Mouse (Mus musculus) heart, adult 8-10 months (tissue): ENCODE results near the gene Tpra1. TPM values are rescaled to one million over a fixed set of nuclear protein-coding genes. Genes with fewer than 3 reads are reported as not detected.

Experiments used
- DNase-seq: peaks from one replicate; pipeline ENCODE4 v3.0.0; 2022; ENCODE audit warnings: low spot score
- total RNA-seq, 4 experiments: library from RNA; stranded (reverse); gene quantifications; 2 replicates each; pipeline ENCODE4 v1.2.4; 2022

Tpra1 gene
- 10 to 100 TPM; 29.0 to 36.3 (median 32.2) TPM for total RNA-seq

DNA sequence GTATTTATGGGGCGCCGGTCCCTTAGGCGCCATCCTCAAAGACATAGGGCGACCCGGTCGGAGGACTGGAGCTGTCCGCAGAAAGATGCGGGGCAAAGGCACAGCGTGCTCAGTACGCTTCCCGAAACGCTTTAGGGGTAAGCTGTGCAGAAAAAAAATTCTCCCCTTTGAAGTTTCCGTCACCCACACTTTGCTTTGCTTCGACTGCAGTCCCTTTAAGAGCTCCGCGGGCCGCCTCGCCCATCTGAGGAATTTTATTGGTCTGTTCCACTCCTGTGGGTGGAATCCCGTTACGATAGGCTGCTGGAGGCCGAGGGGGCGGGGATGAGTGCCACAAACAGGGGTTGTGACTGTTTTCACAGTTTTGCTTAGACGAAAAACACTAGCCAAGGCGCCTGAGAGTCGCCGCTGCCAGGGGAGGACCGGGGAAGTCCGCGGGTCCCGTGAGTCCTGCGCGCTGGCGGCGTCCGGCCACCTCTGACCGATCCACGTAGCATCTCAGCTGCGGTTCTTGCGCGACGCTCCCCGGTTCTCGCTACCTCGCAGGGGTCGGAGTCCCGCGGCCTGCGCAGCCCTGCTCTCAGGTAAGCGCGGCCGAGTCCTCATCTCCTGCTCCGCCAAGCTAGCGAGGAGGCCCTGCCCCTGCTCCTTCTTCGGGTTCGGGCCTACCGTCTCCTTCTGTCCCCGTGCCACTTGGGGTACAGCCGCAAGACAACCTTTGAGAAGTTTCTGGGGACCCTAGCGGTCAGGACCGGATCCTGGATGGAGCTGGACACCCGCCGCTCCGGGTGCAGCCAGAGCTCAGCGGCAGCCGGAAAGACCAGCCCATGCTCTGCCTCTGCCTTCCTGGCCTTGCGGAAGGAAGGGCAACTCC, at the start of gene Tpra1:
Tpra1 (plus strand) TSS at position 305 of the 874 bp plus-strand sequence.
- DNase-seq, result peak; percentile 96

DNA sequence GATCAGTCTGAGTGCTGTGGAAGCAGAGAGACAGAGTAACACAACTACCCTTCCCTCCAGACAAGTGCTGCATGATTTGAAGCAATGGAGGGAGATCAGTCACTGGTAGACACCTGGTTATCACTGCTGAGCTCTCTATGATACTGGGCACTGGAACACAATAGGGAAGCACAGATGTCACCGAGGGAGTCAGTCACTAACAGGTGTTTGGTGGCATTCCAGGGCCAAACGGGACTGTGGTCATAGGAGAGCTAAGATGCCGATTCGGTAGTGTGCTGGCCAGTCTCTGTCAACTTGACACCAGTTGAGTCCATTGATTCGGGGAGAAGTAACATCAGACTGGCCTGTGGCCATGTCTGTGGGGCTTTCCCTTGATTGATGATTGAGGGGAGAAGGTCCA, 47.5 kb upstream of the Tpra1 start:
- DNase-seq, result no peak

DNA sequence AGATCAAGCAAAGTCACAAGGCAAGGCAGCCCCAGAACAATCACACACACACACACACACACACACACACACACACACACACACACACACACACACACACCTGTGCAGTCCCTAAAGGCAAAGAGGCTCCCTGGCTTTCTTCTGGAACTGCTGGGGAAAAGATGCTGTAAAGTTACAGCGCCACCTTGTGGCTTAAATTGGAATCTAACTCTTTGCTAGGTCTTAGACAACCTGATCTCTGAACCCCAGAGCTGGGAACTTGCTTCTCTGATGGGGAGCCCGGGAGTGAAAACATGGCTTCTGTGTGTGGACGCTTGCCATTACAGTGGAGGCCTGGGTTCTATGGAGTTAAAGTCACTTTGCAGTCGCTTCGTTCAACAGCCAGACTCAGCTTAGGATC, 46.4 kb upstream of the Tpra1 start:
- DNase-seq, result peak; percentile 68

DNA sequence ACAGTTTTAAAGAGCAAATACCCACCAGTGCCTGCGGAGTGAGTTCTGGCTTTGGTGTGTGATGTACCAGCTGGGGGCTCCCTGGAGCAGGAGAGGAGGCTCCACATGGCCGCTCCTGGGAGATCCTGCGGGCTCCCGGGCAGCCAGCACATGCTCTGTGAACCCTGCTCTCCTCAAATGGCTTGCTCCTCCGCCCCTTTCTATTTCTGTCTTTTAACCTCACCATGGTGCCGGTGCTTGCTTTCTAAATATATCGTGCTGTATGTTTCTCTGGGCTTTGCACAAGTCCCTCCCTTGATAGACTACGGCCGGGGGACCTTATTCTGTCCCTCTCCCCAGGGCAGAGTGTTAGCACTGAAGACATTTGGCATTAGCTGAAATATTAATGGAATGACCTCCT, 44.8 kb upstream of the Tpra1 start:
- DNase-seq, result peak; percentile 50

DNA sequence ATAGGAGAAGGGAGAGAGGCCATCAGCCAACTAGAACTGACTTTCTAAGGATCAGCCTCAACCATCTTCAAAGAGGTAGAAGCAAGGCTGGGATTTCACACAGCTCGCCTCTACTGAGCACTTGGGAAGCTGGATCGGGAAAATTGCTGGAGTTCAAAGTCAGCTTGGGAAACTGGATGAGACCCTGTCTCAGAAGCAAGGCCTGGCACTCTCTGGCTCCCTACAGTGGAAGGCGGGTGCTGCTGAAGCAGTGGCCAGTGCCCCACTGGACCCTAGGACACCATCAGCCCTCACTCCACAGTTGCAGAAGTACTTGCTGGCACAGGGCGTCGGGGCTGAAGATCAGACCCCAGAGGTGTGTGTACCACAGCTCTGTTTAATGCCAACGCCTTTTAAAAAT, 44.2 kb upstream of the Tpra1 start:
- DNase-seq, result no peak

DNA sequence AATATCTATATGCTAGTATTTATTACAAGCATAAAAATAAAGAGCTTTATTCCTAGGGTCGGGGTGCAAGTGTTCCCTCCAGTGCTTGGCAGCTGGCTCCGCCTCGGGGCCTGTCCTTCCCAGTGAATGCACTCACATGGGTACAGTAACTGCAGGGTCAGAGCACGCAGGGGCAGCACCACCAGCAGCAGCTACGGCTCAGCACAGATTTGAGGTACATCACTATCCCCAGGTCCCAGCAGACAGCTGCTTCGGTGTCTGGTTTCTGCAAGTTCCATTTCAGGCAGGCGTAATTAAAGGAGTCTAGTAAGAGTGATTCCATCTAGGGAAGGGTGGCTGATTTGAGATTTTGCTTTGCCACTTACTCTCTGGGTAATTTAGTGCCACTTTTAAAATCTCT, 43.7 kb upstream of the Tpra1 start:
- no peak for DNase-seq

DNA sequence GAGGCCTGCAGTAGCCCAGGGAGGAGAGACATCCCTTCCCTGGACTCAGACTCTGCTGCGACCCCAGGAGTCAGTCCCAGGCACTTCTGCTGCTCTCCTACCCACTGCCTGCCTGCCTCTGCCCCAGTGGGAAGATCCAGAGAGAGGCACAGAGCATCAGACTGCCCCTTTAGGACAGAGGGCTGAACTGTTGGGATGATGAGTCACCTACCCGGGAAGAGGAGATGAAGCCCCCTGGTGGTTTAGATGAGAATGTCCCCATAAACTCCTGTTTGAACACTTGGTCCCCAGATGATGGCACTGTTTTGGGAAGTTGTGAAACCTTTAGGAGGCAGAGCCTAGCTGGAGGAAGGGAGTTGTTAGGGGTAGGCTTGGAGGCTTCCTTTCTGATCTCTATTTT, 41.1 kb upstream of the Tpra1 start:
- no peak for DNase-seq

DNA sequence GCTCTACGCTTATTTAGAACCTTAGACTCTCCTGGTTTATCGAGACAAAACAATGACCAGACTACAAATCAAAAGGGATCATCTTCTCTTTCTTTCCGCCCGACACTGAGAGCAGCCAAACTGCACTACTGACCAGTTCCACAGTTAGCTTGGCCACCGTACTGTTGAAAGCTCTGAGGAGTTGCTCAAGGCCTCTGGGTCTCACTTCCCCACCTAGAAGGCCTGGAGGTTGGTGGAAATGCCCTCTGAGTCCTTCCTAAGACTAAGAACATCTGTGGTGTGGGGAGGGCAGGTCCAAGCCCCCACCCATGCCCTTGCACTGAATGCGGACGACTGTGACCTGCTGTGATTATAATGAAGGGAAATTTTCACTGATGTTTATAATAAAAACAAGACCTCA, 36.3 kb upstream of the Tpra1 start:
- no peak for DNase-seq

DNA sequence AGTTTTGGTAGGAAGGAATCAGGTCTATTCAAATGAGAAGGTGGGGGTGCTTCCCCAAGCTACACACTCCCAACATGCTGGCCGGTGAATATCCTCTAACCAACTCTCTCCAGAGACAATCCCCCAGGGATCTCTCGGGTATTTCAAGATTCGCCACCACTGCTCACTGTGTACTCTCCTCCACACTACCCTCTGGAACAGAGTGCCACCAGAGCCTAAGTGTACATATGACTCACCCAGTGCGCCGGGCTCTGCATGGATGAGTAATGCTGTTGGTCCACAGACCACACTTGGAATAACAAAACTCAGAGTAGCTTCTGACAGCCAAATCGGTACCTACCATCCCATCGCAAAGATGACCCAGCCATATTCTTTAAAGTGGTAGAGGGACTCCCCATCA, 32.6 kb upstream of the Tpra1 start:
- DNase-seq, result no peak

DNA sequence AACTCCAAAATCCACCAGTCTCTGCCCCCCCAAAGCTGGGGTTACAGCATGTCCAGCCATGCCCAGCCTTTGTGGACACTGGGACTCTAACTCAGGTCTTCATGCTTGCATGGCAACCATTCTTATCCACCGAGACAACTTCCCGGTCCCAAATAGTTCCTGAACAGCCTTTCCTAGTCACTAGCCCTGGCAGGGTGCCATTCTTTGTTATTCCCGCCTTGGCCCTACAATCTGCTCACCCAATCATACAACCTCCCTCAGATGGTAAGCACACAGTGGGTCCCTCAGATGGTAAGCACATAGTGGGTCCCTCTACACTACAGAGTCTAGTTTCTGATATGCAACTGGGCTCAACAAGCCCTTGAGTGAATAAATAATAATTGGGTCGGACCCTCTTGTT, 31.5 kb upstream of the Tpra1 start:
- no peak for DNase-seq

DNA sequence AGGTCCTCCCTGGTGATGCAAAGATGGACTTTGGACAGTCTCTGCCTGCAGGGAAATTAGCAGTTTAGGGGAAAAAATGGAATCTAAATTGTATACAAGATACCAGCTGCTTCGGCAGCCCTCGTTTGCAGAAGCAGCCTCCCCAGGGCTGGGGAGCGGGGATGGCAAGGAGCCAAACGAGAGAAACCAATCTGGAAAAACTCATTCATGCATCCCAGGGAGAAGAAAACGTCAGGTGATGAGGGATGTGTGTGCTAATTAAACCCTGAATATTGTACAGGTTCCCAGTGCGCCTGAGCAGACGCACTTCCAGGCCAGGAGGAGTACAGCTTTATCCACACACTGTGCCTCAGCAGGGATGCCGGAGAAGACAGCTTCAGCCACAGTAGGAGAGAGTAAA, 30.5 kb upstream of the Tpra1 start:
- DNase-seq, result no peak

DNA sequence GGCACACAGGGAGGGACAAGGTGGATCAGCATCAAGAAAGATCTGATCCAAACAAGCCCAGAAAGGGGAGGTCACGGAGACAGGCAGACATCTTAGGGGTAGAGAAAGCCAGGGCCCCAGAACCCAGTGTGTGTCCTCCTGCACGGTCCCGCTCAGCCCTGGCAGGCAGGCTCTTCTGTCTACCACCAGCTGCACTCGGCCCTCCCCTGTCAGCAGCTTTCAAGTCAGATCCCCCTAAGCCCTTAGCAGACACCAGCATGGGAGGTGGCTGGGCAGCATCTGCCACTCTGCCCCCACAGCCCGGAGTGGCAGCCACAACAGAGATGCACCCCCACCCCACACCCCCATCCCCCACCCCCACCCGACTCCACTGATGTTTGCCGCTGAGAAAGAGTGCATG, 29.2 kb upstream of the Tpra1 start:
- DNase-seq, result no peak

DNA sequence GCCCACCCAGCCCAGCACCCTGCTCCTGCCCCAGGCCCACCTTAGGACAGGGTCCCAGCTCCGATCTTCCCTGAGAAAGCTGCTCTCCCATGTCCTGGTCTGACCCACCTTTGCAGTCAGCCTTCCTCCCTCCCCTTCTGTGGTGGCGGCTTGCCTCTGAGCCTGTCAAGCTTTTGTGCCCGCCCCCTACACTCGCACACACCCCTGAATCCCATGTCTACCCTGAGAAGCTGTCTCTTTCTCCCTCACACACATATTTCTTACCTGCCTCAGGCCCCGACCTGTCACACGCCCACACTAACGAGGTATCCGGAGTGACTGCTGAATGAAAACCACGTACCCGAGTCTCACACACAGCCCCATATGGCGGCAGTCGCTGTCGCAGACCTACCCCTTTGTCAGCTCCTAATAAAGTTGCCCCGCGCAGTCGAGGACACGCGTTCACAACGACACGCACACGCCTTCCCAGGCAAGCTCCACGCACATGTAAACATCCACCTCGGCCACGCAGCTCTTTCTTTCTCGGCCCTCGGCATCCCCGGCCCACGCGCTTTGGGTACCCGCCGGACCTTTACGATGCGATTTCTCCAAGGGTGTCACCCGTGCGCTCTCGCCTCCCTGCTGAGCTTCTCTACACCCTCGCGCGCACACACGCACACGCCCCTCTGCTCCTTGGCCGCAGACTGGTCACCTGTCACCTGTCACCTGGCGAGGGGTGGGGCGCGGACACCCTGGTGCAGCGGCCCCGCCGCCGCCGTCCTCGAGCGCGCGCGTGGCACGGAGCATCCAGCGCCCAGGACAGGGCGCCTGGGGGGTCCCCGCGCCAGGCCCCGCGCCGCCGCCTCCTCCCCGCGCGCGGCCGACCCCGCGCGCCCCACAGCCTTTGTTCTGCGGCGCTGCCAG, 27.8 kb upstream of the Tpra1 start:
- no peak for DNase-seq

DNA sequence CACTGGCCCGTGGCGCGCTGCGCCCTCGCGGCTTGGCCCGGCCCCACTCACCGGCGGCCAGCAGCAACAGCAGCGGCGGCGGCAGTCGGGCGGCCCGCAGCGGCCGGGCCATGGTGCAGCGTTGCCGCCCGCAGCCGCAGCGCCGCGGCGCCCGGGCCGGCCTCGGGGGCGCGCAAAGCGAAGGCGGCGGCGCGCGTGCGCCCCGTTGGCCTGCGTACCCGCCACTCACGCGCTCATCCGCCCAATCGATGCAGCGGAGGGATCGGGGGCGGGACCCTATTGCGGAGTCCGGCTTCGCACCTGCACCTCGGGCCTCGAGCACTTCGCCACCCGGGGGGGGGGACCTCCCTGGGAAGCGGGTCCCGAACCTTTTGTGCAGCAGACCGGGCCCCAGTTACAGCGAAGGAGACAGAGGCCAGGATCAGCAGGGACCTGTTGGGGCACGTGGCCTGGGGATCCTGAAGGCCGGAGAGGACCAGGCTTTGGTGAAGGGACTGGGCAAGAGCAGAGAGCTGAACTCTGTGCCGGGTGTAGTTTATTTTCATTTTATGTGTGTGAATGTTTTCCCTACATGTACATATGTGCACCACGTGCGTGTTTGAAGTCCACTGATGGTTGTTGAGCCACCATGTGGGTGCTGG, 27.1 kb upstream of the Tpra1 start, which contains the start of gene Podxl2:
Podxl2 (minus strand) TSS at position 177 of the 641 bp plus-strand sequence.
- DNase-seq, result peak; percentile 33

DNA sequence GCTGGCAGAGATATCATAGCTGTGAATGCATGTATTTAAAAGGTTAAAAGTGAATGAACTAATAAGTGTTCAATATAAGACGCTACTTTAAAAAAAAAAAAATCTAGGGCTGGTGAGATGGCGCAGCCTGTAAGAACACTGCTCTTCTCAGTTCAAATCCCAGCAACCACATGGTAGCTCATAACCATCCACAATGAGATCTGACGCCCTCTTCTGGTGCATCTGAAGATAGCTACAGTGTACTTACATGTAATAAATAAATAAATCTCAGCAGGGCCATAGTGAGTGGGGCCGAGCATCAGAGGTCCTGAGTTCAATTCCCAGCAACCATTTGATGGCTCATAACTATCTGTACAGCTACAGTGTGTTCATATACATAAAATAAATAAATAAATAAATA, 22.6 kb upstream of the Tpra1 start:
- no peak for DNase-seq

DNA sequence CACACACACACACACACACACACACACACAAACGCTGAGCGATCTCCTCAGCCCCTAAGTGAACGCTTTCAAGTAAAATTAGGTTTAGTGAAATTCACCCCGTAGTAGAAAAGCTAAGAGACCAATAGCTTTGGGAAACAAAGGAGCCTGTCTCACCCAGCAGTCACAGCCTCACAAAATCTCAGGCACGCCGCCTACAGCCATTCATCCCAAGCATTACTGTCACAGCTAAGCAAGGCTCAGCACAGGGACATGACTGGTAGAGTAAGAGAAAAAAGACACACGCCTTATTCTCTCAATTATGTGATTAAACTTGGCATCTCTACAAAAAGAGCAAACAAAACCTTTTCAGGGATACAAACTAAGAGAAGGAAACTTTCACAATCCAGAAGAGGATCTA, 20.7 kb upstream of the Tpra1 start:
- DNase-seq, result no peak

DNA sequence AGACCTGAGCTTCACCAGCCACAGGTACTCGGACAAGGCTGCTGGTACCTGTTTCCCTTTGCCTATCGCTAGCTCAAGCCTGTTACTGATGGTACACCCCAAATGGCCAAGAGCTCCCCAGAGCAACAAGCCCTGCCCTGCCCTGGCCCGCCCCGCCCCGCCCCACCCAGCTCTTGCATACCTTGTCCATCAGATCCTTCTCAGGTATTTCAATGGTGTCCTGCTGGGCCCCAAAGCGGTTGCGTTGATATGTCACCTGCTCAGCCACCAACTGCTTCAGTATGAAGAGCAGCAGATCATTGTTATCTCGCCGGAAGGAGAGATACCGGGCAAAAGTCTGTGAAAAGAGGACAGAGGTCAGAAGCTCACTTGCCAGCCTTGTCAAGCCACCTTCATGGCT, 17.9 kb upstream of the Tpra1 start:
- no peak for DNase-seq

DNA sequence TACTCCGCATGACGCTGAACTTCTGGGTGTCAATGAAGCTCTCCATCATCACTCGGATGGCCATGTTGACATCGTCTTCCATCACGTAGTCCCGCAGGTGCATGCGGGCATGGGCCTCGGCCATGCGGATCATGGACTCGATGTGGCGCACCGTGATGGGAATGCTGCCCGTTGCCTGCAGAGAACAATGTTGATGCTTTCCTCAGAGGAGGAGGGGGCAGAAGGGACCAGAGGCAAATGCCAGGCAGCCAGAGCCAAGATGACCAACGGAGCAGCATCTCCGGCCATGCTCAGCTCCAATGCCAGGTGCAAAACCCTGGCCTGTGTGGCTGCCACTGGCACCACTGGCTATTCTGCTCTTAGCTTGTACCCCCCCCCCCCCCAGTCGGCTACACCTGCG, 17.4 kb upstream of the Tpra1 start:
- no peak for DNase-seq

DNA sequence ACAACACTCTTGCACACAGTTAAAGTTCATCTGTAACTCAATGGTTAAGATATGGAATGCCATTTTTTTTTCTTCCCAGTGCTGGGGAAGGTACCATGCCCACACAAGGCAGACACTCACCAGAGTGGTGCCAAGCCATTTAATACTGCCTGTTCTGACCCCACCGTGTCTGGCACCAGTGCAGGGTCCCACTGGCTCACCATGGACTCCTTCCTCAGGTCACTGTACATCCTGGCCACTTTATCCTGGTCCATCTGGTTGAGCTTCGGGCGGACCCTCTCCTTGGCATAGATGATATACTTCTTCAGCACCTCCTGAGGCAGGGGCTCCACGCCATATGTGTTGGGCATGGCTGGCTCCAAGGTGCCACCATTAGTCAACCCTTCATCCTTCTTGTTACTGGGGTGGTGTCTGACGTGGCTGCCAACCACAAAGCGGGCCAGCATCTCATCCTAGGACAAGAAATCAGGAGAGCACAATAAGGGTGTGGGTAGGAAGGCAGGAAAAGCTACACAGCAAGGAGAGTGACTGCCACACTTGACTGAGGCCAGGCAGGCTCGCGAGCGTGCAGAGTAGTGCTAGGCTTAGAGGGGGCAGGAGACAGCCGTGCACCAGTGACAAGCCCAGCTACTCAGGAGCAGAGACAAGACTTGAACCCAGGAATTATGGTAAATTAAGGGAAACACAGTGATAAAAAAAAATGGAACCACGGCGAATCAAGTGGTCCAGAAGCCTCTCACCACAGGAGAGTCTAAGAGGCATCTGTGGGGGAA, 16.2 kb upstream of the Tpra1 start:
- no peak for DNase-seq

DNA sequence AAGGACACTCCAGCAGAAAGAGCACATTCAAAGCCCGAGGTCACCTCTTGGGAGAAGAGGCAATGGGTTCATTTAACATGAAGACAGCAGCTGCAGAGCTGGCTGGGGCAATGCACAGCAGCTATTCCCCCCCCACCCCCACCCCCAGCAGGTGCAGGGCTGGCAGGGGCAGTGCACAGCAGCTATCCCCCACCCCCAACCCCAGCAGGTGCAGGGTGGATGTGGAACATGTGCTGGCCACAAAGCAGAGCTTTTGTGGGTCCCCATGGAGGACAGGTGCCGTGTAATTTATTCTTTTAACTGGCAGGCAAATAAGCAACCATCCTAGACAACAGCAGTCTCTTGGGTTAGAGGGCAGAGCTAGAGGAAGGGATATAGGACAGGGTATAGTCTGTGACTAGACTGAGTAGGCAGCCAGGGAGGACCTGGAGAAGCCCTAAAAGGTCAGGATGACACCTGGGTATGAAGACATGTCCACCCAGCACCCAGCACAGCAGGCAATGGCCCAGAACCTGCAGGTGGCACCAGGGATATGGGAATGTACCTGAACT, 15.6 kb upstream of the Tpra1 start:
- DNase-seq, result no peak

DNA sequence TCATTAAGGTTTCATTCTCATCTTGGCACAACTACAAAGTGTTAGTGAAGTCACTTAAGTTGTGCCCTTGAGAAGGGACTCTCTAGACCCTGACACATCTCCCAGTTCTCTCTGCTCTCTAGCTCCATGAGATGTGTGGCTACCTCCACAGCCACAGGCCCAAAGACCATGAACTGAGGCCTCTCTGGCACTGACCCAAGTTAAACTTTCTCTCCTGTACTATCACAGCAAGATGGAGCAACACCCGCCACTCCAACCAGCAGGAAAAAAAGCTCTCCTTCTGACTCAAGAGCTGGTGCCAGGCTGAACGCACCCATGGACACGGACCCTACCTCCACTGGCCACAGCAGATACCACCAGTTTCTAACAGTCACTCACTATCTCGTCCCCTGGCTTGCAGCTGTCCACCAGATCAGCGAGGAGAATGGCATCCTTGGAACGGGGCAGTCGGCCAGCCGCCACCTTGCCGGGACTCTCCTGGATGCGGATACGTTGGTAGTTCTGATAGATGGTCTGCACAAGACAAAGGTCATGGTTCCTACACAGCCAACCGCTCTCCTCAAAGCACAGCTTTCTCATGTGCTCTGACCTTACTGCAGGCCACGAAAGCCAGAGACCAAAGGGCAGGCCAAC, 12.5 kb upstream of the Tpra1 start:
- DNase-seq, result no peak
